Mouse (Mus musculus): ENCODE results near the gene Olfr1428.
"Not testable (repeated sequence)": the region's sequence is repeated elsewhere in the genome, so short reads cannot be mapped to it uniquely, and the experiment has no call there.

Gene Olfr1428

DNA sequence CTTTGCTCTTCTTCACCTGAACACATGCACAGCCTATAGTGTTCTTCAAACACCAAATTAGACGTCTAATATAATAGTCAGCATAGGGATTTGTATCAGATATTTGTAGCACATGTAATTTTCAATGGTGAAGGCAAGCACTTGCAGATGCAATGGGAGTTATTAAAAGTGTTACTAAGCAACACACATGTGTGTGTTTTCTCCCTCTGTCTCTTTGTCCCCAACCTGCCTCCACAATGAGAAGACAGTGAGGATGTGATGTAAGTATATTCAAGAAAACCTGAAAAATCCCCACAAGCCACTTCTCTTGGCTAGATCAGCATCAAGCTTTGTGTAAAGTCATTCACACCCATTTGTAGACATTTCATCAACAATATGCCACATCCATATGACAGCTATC lies at the start of gene Olfr1428:
Olfr1428 (minus strand) TSS at position 101 of the 400 bp plus-strand sequence.
- ATAC-seq (ENCODE audit: low TSS enrichment), result no peak

DNA sequence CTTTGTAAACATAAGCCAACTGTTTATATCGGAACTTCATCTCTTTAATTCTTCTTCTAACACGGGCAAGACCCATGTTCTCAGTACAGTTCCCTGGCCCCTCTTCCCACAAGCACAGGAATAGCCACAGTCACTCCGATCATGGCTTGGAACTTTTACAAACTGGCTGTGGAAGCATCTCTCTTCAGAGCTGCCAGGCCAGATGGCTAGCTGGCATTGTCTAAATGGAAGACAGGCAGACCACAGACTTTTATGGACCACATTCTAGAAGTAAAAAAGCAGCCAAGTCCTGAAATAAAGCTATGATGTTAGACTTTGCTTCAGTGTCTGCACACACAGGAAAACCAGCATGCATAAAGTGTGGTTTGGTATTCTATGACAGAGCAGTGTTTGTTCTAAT lies 29.8 kb upstream of the Olfr1428 start:
- ATAC-seq (ENCODE audit: low TSS enrichment), result peak; percentile 89

DNA sequence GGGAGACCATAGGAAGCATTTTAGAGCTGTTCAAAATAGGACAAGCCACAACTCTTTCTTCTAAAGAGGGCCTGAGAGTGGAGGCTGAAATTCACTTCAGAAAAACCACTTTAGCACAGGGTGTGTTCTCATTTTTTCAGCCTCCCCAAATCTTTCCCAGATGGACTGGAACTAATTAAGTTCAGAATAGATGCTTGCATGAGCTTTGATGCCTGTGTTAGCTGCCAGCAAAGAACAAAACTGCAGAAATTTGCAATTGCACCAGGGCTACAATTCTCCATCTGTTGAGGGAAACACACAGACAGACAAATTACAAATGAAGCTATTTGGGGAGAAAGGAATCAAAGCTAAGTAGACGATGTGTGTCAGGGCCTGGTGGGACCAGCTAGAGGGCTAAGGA lies 27.7 kb upstream of the Olfr1428 start:
- peak; percentile 94 for ATAC-seq (ENCODE audit: low TSS enrichment)

DNA sequence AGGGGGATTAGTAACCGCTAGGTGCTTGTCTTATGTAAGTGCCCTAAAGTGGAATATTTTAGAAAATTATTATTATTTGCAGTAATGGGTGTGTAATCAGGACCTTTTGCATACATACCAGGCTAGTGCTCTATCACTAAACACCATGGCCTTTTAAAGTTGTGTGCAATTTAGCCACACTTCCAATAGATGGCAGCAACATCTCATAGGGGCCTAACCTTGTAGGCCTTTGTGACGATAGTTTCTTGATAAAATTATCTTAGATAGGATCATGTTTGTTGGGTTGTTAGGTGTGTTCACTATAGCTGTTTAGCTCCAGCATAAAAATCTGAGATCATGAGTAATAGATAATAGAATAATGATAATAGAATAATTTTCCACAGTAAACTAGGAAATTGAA lies 18.6 kb upstream of the Olfr1428 start:
- peak; percentile 84 for ATAC-seq (ENCODE audit: low TSS enrichment)

DNA sequence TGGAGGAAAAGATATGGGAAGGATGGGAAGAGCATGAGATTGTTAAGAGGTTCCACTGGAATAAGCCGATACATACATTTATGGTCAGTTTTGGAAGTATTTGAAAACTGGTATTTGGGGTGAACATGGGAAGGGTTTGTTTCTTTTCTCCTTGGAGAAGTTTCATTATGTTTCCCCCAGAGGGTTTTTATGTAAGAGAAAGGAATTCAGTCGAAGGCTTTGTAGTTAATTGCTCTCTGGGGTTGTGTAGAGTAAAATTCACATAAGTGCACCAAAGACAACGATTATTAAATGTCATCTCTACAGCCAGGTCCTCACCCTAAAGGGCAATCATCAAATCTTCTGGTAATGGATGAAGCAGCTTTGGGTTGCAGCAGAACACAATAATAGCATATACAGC lies 7.4 kb upstream of the Olfr1428 start, which contains the start of gene Olfr76:
Olfr76 (minus strand) TSS at position 101 of the 400 bp plus-strand sequence.
- ATAC-seq (ENCODE audit: low TSS enrichment), result no peak

DNA sequence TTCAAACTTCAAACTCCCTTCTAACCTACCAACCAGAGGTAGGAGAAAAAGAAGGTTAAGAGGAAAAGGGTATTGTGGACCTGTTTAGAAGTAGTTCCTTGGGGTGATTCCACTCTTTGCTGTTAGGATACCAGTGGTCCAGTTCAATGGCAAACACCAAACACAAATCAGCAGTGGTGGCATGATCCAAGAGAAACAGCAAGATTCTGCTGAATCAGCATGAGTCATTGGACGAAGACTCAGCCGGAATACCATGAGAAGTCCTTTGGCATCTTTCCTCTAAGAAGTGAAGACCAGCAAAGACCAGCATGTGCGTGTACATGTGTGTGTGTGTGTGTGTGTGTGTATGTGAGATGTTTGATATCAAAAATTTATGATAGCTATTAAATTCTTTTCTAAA lies 767 bp upstream of the Olfr1428 start:
- ATAC-seq (ENCODE audit: low TSS enrichment), result no peak

DNA sequence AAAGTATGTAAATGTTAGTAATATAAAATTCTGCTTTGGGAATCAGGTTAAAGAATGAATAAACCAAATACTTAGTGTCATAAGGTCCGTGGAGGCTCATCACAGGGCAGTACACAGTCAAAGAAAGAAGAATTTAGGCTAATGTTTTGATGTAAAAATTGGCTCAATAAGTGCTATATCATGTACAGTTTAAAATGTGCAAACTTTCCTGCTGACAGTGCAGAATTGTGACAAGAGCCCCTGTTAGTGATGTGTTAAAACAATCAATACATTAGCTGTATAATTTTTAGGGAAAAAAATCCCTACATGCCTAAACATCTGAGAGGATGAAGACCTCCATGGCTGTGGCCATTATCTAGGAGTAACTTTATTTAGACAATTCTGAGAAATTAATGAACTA lies 1.9 kb downstream of the Olfr1428 start:
- no peak for ATAC-seq (ENCODE audit: low TSS enrichment)

DNA sequence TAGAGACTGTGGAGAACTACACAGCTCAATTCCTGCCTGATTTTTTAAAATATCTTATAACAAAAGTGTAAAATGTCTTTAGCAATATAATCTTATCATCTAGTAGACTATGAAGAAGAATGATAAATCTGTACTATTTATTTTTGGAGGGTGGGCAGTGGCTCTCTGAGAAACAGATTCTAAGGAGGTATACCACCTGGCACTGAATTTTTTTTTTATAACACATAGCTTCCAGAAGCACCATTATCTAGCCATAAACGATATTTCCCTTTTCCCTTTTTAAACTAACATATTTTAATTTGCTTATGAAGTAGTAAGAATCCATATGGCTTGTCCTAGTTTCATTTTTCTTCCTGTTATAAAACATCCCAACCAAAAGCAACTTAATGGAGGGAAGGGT lies 11.2 kb downstream of the Olfr1428 start:
- ATAC-seq (ENCODE audit: low TSS enrichment), result peak; percentile 88

DNA sequence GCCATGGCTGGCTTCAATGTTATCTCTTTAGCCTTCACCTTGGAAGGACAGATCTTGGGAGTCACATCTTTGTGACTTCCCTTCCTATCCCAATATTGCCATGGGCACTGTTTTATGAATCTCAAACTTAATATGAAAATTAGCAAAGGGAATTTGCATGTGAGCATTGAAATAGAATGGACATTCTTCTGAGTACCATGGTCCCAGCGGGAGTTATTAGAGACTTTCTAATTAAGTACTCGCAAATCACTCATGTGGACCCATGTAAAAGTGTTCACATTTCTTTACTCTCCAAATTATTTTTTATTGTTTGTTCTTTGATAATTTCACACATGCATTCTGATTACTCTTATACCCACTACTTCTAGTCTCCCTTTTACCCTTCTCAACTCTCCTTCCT lies 12.5 kb downstream of the Olfr1428 start, which contains the start of gene Olfr1427:
Olfr1427 (minus strand) TSS at position 101 of the 400 bp plus-strand sequence.
- ATAC-seq (ENCODE audit: low TSS enrichment), result no peak

DNA sequence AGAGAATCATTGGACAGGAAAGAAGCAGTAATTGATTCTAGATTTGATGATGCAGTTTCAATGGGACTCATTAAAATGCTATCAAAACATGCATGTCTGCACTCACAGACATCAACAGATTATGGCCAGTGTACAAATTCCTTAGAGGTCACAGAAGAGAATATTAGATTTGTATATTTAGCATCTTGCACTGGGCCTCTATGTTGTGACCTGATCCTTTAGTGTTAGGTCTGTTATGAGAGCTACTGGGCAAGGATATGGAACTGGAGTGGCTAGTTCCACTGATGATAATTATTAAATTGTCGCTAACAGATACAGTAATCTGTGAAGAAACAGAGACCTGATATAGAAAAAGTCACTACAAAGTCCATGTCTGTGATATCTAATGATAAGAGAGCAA lies 23.8 kb downstream of the Olfr1428 start, which contains the start of gene Olfr1426:
Olfr1426 (minus strand) TSS at position 101 of the 400 bp plus-strand sequence.
- no peak for ATAC-seq (ENCODE audit: low TSS enrichment)

DNA sequence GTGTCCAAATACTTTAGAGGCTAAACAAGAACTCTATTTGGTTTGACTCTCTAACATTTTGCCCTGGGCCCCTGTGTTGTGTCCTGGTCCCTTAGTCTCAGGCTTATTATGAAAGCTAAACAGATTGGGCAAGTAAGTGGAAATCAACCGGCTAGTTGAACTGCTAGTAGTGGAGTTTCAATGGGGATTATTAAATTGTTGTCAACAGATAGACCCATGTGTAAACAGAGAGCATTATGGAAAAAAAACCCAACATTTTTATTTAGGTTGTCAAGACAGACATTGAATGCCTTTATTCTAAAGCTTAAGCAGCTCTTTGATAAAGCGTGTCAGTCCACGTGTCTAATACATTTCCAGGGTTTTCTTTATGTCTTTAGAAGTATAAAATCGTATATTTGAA lies 38.1 kb downstream of the Olfr1428 start, which contains the start of gene Olfr1425:
Olfr1425 (minus strand) TSS at position 101 of the 400 bp plus-strand sequence.
- ATAC-seq (ENCODE audit: low TSS enrichment), result not testable (repeated sequence)

DNA sequence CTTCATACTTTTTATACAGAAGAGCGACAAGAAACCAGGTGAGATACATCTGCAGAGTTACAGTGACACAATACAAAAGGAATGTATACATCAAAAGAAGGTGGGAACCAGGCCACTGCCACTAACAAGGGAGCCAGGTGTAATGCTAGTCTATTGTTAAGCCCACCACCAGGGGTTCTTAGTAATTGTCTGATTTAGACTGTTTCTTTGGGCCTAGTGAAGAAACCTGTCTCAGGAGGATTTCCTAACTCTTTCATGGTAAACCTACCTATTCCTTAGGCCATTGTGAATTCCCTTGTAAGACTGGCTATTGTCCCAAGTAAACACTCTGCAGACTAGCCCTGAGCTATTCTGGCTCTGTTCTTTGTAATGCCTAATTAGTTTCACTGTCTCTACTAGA lies 46.2 kb downstream of the Olfr1428 start:
- not testable (repeated sequence) for ATAC-seq (ENCODE audit: low TSS enrichment)

DNA sequence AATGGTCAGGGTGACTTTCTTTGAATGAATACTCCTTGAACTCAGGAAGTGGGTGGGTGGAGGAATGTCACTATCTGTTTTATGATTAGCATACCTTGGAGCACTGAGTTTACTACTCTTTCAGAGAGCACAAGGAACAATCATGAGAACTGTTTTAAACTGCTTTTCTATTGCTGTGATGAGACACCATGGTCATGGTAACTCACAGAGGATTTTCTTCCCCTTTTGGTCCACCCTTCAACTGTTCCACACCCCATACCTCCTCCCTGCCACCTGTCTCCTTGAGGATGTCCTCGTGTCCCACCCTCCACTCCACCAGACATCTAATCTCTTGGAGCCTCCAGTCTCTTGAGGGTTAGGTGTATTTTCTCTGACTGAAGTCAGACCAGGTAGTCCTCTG lies 47.9 kb downstream of the Olfr1428 start:
- not testable (repeated sequence) for ATAC-seq (ENCODE audit: low TSS enrichment)

DNA sequence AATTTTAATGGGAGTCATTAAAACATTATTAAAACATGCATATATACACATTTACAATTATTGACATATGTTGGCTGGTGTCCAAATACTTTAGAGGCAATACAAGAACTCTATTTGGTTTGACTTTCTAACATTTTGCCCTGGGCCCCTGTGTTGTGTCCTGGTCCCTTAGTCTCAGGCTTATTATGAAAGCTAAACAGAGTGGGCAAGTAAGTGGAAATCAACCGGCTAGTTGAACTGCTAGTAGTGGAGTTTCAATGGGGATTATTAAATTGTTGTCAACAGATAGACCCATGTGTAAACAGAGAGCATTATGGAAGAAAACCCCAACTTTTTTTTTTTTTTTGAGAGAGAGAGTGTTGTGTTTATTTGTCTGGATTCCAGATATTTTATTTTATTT lies 53.1 kb downstream of the Olfr1428 start, which contains the start of gene Olfr1424:
Olfr1424 (minus strand) TSS at position 101 of the 400 bp plus-strand sequence.
- not testable (repeated sequence) for ATAC-seq (ENCODE audit: low TSS enrichment)

Measured in frontal cortex, adult (tissue).